Mouse (Mus musculus) thymus, adult 18-20 months (tissue): ENCODE measurements at regions not wholly inside any gene's neighbourhood (a gene's known extent, or its start where the extent isn't known, plus 50 kb on each side); places are given as distances from the start of the nearest gene placed in this dataset.

Experiments used
- DNase-seq, 2 experiments: peaks; one replicate each; pipeline ENCODE4 v3.0.0; 2022; ENCODE audit warnings: mixed read lengths in 2 of 2

GRCm38 (mm10) chr3:35027898-35028297 is 377.7 kb downstream of the Sox2 start:
- DNase-seq: no peak

GRCm38 (mm10) chr3:35029924-35030323 is 379.7 kb downstream of the Sox2 start:
- DNase-seq: no peak

DNA sequence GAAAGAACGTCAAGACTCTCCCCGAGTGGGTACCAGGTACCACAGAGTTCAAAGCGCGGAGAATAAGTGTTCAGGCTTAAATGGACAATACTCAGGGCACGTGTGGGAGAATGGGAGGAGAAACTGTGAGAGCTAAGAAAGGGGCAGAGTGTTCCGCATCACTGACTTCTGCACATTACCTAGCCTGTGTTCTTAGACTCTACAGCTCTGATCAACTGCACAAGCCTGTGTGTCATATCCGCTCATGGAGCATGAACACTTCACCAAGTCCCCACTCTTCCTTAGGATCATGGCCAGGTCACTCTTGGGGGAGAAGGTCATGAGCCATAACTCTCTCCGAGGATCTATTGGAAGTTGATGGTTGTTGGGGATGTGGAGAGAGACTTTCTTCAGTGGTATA is 383.4 kb downstream of the Sox2 start:
- DNase-seq: no peak

DNA sequence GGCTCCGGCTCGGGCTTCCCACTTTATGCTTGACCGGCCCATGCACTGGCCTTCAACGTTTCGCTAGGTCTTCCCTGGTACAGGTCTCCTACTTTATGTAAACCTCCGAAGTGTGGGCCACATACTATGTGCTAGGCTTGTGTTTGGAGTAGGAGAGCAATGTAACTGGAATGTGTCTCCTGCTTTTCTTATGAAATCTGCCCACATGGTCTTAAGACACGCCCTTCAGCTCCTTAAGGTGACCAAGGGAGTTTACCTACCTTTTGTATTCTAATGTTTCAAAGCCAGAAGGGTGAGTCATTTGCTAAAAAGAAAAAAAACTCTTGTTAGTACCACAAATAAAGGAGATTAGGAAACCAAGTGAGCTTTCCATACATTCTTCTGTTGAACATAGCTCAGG is 385.0 kb downstream of the Sox2 start:
- DNase-seq: no peak

GRCm38 (mm10) chr3:35043705-35044104 is 393.5 kb downstream of the Sox2 start:
- DNase-seq: no peak

GRCm38 (mm10) chr3:35059438-35059837 is 409.2 kb downstream of the Sox2 start:
- DNase-seq: no peak

DNA sequence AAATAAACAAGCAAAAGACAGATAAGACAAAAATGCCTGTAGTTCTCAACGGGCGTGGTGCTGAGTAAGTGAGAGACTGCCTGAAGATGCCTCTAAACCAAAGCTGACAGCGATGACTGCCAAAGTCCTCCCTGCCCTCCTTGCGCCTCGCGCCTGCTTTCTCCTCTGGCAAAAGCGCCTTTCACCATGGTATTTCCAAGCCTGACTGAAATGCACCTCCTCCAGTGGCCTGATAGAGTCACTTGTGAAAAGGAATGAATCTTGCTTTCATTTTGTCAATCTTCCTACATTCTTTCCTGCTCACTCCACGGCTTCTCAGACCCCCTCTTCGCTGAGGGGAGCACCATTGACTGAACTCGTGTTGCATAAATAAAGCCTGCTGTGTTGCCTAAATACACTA is 409.8 kb downstream of the Sox2 start:
- no peak for DNase-seq

DNA sequence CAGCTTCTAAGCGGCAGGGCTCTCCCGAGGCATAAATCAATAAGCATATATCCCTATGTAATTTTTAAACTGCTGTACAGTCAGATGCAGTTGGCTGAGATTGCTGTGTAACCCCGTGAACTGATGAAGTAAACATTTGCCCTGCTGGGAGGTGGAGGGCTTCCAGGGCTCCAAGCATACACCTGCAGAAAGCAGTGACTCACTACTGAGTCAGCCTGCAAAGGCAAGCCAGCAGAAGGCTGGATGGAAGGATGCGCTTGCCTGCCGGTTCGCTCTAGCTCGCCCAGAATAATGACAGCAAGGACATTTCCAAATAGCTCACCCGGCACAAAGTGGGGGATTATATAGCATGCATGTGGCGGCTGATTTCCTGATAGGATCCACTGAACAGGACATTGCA is 416.6 kb downstream of the Sox2 start:
- no peak for DNase-seq

DNA sequence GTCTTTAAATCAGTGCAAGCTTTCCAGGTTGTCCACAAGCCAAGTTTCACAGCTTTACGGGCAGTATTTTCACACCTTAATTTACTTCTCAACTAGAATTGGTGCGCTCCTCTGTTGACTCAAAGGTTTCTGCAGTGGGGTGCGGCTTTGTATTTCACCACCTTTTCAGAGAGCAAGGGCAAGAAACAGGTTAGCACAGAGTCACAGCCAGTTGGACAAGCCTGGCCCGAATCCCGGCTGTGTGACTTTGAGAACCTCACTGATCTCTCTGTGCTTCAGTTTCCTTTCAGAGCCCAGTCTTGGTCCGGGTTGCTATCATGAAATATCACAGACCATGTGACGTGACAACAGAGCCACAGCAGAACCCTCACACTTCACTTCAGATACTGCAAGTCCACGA is 418.4 kb downstream of the Sox2 start:
- no peak for DNase-seq

DNA sequence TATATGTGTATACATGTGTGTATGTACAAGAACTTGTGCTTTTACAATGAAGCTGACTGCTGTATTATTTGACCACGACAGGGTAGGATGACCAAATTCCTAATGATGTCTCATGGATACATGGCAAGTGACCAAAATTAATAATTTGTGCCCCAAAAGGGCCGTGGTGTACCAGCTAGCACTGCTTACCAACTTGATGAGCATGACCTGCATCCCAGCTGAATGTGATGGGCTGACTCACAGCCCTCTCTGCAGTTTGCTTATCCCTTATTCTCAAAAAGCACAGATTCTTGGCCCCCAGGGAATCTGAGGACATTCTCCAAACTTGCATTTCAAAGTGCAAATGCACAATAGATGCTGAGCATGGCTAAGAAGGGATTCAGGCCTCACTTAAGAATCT is 420.8 kb downstream of the Sox2 start:
- no peak for DNase-seq

DNA sequence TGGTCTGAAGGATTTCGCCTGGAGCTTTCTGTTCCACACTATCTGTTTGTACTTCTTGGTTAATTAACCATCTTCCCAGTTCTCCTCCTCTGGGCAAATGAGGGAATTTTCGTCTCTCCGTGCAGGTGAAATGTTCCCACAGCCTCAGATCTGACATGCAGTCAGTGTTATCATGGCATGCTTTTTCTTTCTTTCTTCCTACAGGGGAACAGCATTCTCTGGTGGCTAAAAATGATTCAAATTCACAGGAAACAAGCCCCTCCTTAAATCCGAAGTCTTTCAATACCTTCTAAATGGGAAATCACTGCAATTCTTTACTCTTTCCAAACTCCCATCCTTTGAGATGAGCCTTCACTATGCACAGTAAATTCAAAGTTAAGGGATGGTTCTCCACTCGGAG is 429.7 kb downstream of the Sox2 start:
- DNase-seq: no peak

DNA sequence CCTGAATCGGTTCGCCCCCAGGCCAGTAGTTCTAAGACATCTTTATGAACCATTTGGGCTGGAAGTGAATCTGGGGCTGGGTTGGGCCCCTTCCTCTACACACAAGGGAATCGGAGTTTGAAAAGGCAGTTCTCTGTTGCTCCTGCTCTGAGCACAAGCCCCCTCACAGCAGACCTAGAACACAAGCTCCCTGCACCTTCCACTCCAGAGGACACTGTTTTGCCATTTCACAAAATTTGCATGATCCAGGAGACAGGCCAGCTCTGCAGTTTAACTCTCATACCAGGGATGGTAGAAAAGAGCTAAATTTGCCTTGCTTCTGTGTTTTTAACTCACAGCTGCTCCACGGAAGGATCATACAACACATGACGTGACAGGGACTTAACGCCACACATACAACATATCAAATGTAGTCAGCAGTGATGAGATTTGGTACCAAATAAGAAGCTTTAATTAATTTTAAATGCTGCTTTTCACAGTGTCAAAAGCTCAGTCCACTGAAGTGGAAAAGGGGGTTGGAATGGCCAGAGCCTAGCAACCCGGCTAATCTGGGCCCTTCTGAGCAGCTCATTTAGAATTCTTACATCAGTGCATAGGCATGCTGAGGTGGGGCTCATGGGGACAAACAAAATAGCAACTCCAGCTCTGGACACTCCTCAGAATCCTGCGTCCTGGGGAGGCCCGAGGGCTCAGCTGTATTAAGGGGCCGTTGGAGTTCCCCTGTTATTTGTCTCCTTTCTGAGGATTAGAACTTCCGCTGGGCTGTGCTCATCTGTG is 434.1 kb downstream of the Sox2 start:
- no peak for DNase-seq

- no peak for DNase-seq
Observed at GRCm38 (mm10) chr3:35088241-35089080, 438.3 kb downstream of the Sox2 start.

- DNase-seq: no peak
Observed at GRCm38 (mm10) chr3:35090496-35091133, 440.4 kb downstream of the Sox2 start.

GRCm38 (mm10) chr3:35093001-35093400 is 442.8 kb downstream of the Sox2 start:
- no peak for DNase-seq

GRCm38 (mm10) chr3:35095221-35095620 is 445.0 kb downstream of the Sox2 start:
- no peak for DNase-seq

DNA sequence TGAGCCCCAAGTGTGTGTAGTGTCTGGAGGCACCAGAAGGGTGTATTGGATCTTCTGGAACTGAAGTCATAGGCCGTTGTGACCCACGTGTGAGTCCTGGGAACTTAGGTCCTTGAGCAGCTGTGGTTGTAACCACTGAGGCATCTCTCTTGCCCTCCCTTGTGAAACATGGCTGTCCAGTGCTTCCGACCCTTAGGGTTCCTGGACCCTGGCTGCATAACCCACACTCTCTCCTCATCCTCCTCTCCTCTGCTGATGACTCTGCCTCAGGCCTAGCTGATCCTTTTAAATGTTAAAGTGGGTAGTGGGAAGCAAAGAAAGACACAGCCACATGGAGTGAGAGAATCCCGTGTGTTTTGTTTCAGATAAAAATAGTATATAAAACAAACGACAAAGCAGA is 446.2 kb downstream of the Sox2 start:
- no peak for DNase-seq

DNA sequence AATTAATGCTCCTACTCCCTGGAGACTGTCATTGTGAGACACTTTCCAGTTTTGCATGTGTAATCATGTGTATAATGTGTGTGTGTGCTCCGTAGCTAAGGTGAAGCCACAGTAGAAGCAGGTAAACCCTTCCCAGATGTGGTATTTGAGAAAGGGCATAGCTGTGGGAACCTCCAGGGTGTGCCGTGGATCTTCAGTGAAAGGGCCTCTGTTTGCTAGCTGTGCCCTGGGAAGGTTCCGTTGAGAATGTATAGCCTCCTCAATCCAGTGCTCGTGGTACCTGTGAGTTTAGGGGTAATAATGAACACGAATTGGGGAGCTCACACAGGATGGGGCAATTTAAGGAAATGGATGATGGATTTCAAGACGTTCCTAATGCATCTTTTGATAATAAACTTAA is 447.6 kb downstream of the Sox2 start:
- DNase-seq: no peak

GRCm38 (mm10) chr3:35099226-35099625 is 449.0 kb downstream of the Sox2 start:
- DNase-seq: no peak

- DNase-seq: no peak
Observed at GRCm38 (mm10) chr3:35099876-35100420, 449.7 kb downstream of the Sox2 start.

GRCm38 (mm10) chr3:35101286-35101685 is 451.1 kb downstream of the Sox2 start:
- no peak for DNase-seq

GRCm38 (mm10) chr3:35101951-35102350 is 451.7 kb downstream of the Sox2 start:
- DNase-seq: no peak
